ENCODE assay signal across 18 mouse cellular contexts in the genomic region with DNA sequence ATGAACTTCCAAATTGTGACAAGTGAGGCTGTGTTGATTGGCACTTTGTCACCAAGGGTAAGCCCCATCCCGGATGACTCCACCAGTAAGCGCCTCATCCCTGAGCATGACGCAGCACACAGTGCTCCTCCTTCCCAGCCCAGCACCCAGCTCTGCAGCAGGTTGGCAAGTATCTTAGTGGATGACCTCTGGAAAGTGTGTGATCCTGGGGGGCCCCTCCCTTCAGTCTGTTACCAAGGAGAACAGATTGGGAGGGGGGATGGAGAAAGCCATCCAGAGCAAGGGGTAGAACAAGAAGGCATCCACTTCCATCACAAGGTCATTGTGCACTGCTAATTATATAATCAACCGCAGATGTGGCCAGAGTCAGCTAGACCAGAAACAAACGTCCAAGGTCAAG. TPM values are rescaled to one million over a fixed set of nuclear protein-coding genes. Genes with fewer than 3 reads are reported as not detected.
"Had no signal": no experiment of that assay in that cellular context is flagged by ENCODE, and none has a peak within 500 bp of the region (broad histone marks: within the 10 kb centered on the region; RNA-seq: fewer than 3 reads in every experiment).

No protein-coding gene starts in this region.

- H3K4me3 ChIP-seq: liver, embryonic 12.5 days; midbrain, embryonic 13.5 days; myocyte; neural tube, embryonic 12.5 days; stomach, embryonic 15.5 days had no signal

- H3K9me3 ChIP-seq: midbrain, embryonic 13.5 days; neural tube, embryonic 12.5 days; stomach, embryonic 15.5 days had no signal

- DNase-seq: lung, adult 18-20 months; lung, embryonic 14.5 days; lung, postnatal 10 days; lung, postnatal 4 days; right cerebral cortex, postnatal 14 days; thymus, adult 2 months; thymus, postnatal 25 days; thymus, postnatal 4 days had no signal

- H3K27me3 ChIP-seq: liver, embryonic 12.5 days; midbrain, embryonic 13.5 days; neural tube, embryonic 12.5 days; stomach, embryonic 15.5 days had no signal

- H3K4me1 ChIP-seq: liver, embryonic 12.5 days; midbrain, embryonic 13.5 days; neural tube, embryonic 12.5 days; stomach, embryonic 15.5 days had no signal

- H3K27ac ChIP-seq: liver, embryonic 12.5 days; liver, embryonic 14.5 days; midbrain, embryonic 13.5 days; neural tube, embryonic 12.5 days; stomach, embryonic 15.5 days; stomach, postnatal 0 days had no signal

- H3K36me3 ChIP-seq: liver, embryonic 12.5 days; midbrain, embryonic 13.5 days; neural tube, embryonic 12.5 days; stomach, embryonic 15.5 days had no signal

- ATAC-seq: liver, embryonic 12.5 days; midbrain, embryonic 13.5 days; midbrain, embryonic 16.5 days had no signal

RNA-seq across cellular contexts. Expression of a gene that starts 9.5 kb away (rescaled TPM):
- total RNA-seq: megakaryocyte-erythroid progenitor cell, adult 5-6 weeks had no signal

RNA-seq across cellular contexts. Expression of a gene that starts 59.3 kb away (rescaled TPM):
- total RNA-seq: megakaryocyte-erythroid progenitor cell, adult 5-6 weeks; neutrophil, adult 5-6 weeks had no signal
